Mouse (Mus musculus) MEL (cell line): ENCODE data around the gene Fut8. TPM values are rescaled to one million over a fixed set of nuclear protein-coding genes. Genes with fewer than 3 reads are reported as not detected.

Source experiments
- DNase-seq: peaks from one replicate; pipeline ENCODE4 v3.0.0; 2011; ENCODE audit warnings: low read depth, low spot score
- H3K27ac ChIP-seq: 2 replicates; pipeline ENCODE4 v1.5.1; 2012; ENCODE audit warnings: low read depth, mild to moderate bottlenecking, control low read depth, low read length, moderate library complexity; ENCODE audit not compliant: control insufficient read depth
- H3K27me3 ChIP-seq, 2 experiments: fragments of 150-350 bp in 1 of 2; sonication (generic) in 1 of 2; 2 replicates each; pipeline ENCODE4 v1.6.1; 2012; ENCODE audit warnings: low read length in 2 of 2, mild to moderate bottlenecking in 2 of 2, improper control_type of control experiment in 1 of 2, moderate library complexity in 1 of 2; ENCODE audit not compliant: insufficient read depth in 2 of 2, control insufficient read depth in 1 of 2
- H3K36me3 ChIP-seq, 2 experiments: 2 replicates each; pipeline ENCODE4 v1.6.1; 2012 to 2014; ENCODE audit warnings: low read length in 2 of 2, improper control_type of control experiment in 1 of 2, inconsistent platforms in 1 of 2, mild to moderate bottlenecking in 1 of 2; ENCODE audit not compliant: insufficient read depth in 2 of 2, control insufficient read depth in 1 of 2
- H3K4me1 ChIP-seq, 2 experiments: fragments of 150-350 bp in 1 of 2; sonication (generic) in 1 of 2; 2 replicates each; pipeline ENCODE4 v1.6.1; 2012; ENCODE audit warnings: low read length in 2 of 2, improper control_type of control experiment in 1 of 2, mild to moderate bottlenecking in 1 of 2; ENCODE audit not compliant: insufficient read depth in 2 of 2, control insufficient read depth in 1 of 2
- H3K4me3 ChIP-seq, 2 experiments: fragments of 150-350 bp in 1 of 2; sonication (generic) in 1 of 2; 2 replicates each; pipeline ENCODE4 v1.5.1; 2012; ENCODE audit warnings: low read depth in 2 of 2, low read length in 2 of 2, mild to moderate bottlenecking in 2 of 2, moderate library complexity in 2 of 2, control low read depth in 1 of 2, improper control_type of control experiment in 1 of 2; ENCODE audit not compliant: control insufficient read depth in 1 of 2, insufficient read depth in 1 of 2
- H3K79me2 ChIP-seq: 2 replicates; pipeline ENCODE4 v1.6.1; 2012; ENCODE audit warnings: mild to moderate bottlenecking, low read length, moderate library complexity; ENCODE audit not compliant: control insufficient read depth, poor library complexity, insufficient read depth
- H3K9ac ChIP-seq: 2 replicates; pipeline ENCODE4 v1.6.1; 2012; ENCODE audit warnings: low read depth, mild to moderate bottlenecking, control low read depth, low read length, moderate library complexity; ENCODE audit not compliant: control insufficient read depth, poor library complexity, severe bottlenecking
- H3K9me3 ChIP-seq: fragments of 150-350 bp; sonication (generic); replicated peaks from 2 replicates; pipeline ENCODE4 v1.6.1; 2012; ENCODE audit warnings: mild to moderate bottlenecking, low read length, improper control_type of control experiment, moderate library complexity; ENCODE audit not compliant: insufficient read depth
- BHLHE40 ChIP-seq: IDR thresholded peaks from 2 replicates; pipeline ENCODE4 v1.6.1; 2012; ENCODE audit warnings: low read depth, mild to moderate bottlenecking, inconsistent platforms, low read length, improper control_type of control experiment, borderline replicate concordance
- CHD1 ChIP-seq: IDR thresholded peaks from 2 replicates; pipeline ENCODE4 v1.6.1; 2012; ENCODE audit warnings: low read depth, mild to moderate bottlenecking, inconsistent platforms, low read length, improper control_type of control experiment
- CHD2 ChIP-seq: IDR thresholded peaks from 2 replicates; pipeline ENCODE4 v1.6.1; 2011; ENCODE audit warnings: low read length, improper control_type of control experiment
- CTCF ChIP-seq, 3 experiments: IDR thresholded peaks in 2 of 3; conservative IDR thresholded peaks in 1 of 3; 2 replicates each; pipeline ENCODE4 v1.5.1; 2011 to 2012; ENCODE audit warnings: low read length in 3 of 3, low read depth in 2 of 3, mild to moderate bottlenecking in 2 of 3, improper control_type of control experiment in 1 of 3, inconsistent platforms in 1 of 3, mixed read lengths in 1 of 3, moderate library complexity in 1 of 3; ENCODE audit not compliant: control insufficient read depth in 1 of 3, insufficient read depth in 1 of 3, poor library complexity in 1 of 3, severe bottlenecking in 1 of 3
- ELF1 ChIP-seq: IDR thresholded peaks from 2 replicates; pipeline ENCODE4 v1.6.1; 2014; ENCODE audit warnings: low read depth, mild to moderate bottlenecking, inconsistent platforms, low read length, improper control_type of control experiment, moderate library complexity
- ETS1 ChIP-seq: IDR thresholded peaks from 2 replicates; pipeline ENCODE4 v1.6.1; 2012; ENCODE audit warnings: low read depth, mild to moderate bottlenecking, inconsistent platforms, low read length, improper control_type of control experiment, moderate library complexity
- HCFC1 ChIP-seq: IDR thresholded peaks from 2 replicates; pipeline ENCODE4 v1.6.1; 2012; ENCODE audit warnings: low read depth, mild to moderate bottlenecking, inconsistent platforms, low read length, improper control_type of control experiment, moderate library complexity
- JUND ChIP-seq: IDR thresholded peaks from 2 replicates; pipeline ENCODE4 v1.6.1; 2011; ENCODE audit warnings: low read depth, mild to moderate bottlenecking, improper control_type of control experiment, low read length
- KAT2A ChIP-seq: conservative IDR thresholded peaks from 2 replicates; pipeline ENCODE4 v1.6.1; 2012; ENCODE audit warnings: low read depth, low read length, improper control_type of control experiment, inconsistent platforms
- MAFK ChIP-seq: IDR thresholded peaks from 2 replicates; pipeline ENCODE4 v1.6.1; 2011; ENCODE audit warnings: low read depth, mild to moderate bottlenecking, low read length, improper control_type of control experiment, borderline replicate concordance
- MAZ ChIP-seq: IDR thresholded peaks from 2 replicates; pipeline ENCODE4 v1.6.1; 2012; ENCODE audit warnings: low read depth, mild to moderate bottlenecking, inconsistent platforms, low read length, improper control_type of control experiment
- MEF2A ChIP-seq: IDR thresholded peaks from 2 replicates; pipeline ENCODE4 v1.6.1; 2014; ENCODE audit warnings: low read depth, mild to moderate bottlenecking, inconsistent platforms, low read length, improper control_type of control experiment; ENCODE audit not compliant: poor library complexity, insufficient replicate concordance, severe bottlenecking; ENCODE audit errors: extremely low read depth
- NRF1 ChIP-seq: IDR thresholded peaks from 2 replicates; pipeline ENCODE4 v1.6.1; 2014; ENCODE audit warnings: low read depth, mild to moderate bottlenecking, inconsistent platforms, low read length, improper control_type of control experiment, moderate library complexity; ENCODE audit not compliant: poor library complexity, insufficient read depth, severe bottlenecking
- POLR2A ChIP-seq, 2 experiments: IDR thresholded peaks; 2 replicates each; pipeline ENCODE4 v1.6.1; 2011 to 2012; ENCODE audit warnings: low read length in 2 of 2, mild to moderate bottlenecking in 2 of 2, control low read depth in 1 of 2, improper control_type of control experiment in 1 of 2, low read depth in 1 of 2, moderate library complexity in 1 of 2; ENCODE audit not compliant: control insufficient read depth in 1 of 2, insufficient read depth in 1 of 2, poor library complexity in 1 of 2
- POLR2AphosphoS2 ChIP-seq: IDR thresholded peaks from 2 replicates; pipeline ENCODE4 v1.6.1; 2011; ENCODE audit warnings: low read length, improper control_type of control experiment
- SMC3 ChIP-seq: IDR thresholded peaks from 2 replicates; pipeline ENCODE4 v1.6.1; 2011; ENCODE audit warnings: low read depth, low read length, improper control_type of control experiment
- TAL1 ChIP-seq: IDR thresholded peaks from 2 replicates; pipeline ENCODE4 v1.6.1; 2012; ENCODE audit warnings: mild to moderate bottlenecking, inconsistent platforms, low read length, moderate library complexity, mixed read lengths
- TBP ChIP-seq: IDR thresholded peaks from 2 replicates; pipeline ENCODE4 v1.8.0; 2011; ENCODE audit warnings: low read depth, low read length, improper control_type of control experiment
- TCF12 ChIP-seq: IDR thresholded peaks from 2 replicates; pipeline ENCODE4 v1.6.1; 2014; ENCODE audit warnings: low read depth, mild to moderate bottlenecking, inconsistent platforms, low read length, improper control_type of control experiment, moderate library complexity
- USF2 ChIP-seq, 2 experiments: IDR thresholded peaks; 2 replicates each; pipeline ENCODE4 v1.6.1; 2011 to 2012; ENCODE audit warnings: improper control_type of control experiment in 2 of 2, low read length in 2 of 2, borderline replicate concordance in 1 of 2, inconsistent platforms in 1 of 2, low read depth in 1 of 2, mild to moderate bottlenecking in 1 of 2; ENCODE audit not compliant: insufficient read depth in 1 of 2
- ZKSCAN1 ChIP-seq: IDR thresholded peaks from 2 replicates; pipeline ENCODE4 v1.6.1; 2012; ENCODE audit warnings: low read depth, mild to moderate bottlenecking, inconsistent platforms, low read length, improper control_type of control experiment, moderate library complexity
- polyA plus RNA-seq, 2 experiments: library from polyadenylated mRNA; stranded (reverse) in 1 of 2; unstranded in 1 of 2; fragments of >175 nt in 1 of 2; fragments of >200 nt in 1 of 2; gene quantifications; 2 replicates each; pipeline versions ENCODE4 v1.2.1 to v1.2.4; 2012; ENCODE audit warnings: low replicate concordance in 2 of 2, low read depth in 1 of 2; ENCODE audit not compliant: insufficient read length in 2 of 2, insufficient read depth in 1 of 2, missing spikeins in 1 of 2
- total RNA-seq: library from RNA; depleted of rRNA; stranded (reverse); fragments of 300-350 nt; gene quantifications from 2 replicates; pipeline ENCODE4 v1.2.3, GENCODE M21; 2012

Fut8 gene
- total and polyA plus RNA-seq, 3 experiments = 61.3 to 90.0 (median 73.7) TPM

DNA sequence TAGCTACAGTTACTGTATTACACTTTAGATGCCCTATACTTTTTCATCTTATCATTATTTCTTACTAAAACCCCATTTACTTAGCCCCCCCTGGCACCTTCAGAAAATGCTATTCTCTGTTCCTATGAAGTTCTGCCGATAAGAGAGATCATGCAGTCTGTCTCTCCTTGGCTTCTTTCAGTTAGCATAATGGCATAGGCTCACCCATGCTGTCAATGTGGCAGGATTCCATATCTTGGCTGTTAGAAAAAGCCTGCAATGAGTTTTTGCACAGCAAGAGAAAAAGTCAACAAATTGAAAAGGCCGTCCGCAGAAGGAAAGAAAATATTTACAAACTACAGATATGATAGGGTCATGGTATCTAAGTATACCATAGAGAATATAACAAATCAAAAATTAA, 253.6 kb downstream of the Fut8 start:
- H3K79me2 ChIP-seq = no peaks in the 10 kb centered on the region
- H3K27me3 ChIP-seq = no peaks in the 10 kb centered on the region
- H3K9me3 ChIP-seq = no peaks in the 10 kb centered on the region
- DNase-seq = no peak
- H3K9ac ChIP-seq = no peak overlapping the region
- no peak overlapping the region for H3K27ac ChIP-seq
- H3K36me3 ChIP-seq = no peaks in the 10 kb centered on the region
- H3K4me1 ChIP-seq = no peaks in the 10 kb centered on the region
- no peak overlapping the region for H3K4me3 ChIP-seq
- no peak for TF ChIP-seq ELF1
- no peak for TF ChIP-seq NRF1
- no peak for TF ChIP-seq USF2 (IDR thresholded peaks at IDR 0.05; ENCODE audit: borderline replicate concordance in 1 of 2, insufficient read depth in 1 of 2, low read depth in 1 of 2, low read length in 2 of 2)
- TF ChIP-seq ZKSCAN1 = no peak
- TF ChIP-seq MAFK = no peak
- no peak for TF ChIP-seq BHLHE40
- TF ChIP-seq ETS1 = no peak
- TF ChIP-seq TBP = no peak
- TF ChIP-seq CTCF (IDR thresholded peaks at IDR 0.05 in 2 of 3, conservative IDR thresholded peaks at IDR 0.05 in 1 of 3; ENCODE audit: control insufficient read depth in 1 of 3, insufficient read depth in 1 of 3, low read depth in 2 of 3, low read length in 3 of 3, poor library complexity in 1 of 3, severe bottlenecking in 1 of 3) = no peak
- TF ChIP-seq SMC3 = no peak
- TF ChIP-seq MAZ = no peak
- TF ChIP-seq CHD1 = no peak
- TF ChIP-seq TAL1 = no peak

DNA sequence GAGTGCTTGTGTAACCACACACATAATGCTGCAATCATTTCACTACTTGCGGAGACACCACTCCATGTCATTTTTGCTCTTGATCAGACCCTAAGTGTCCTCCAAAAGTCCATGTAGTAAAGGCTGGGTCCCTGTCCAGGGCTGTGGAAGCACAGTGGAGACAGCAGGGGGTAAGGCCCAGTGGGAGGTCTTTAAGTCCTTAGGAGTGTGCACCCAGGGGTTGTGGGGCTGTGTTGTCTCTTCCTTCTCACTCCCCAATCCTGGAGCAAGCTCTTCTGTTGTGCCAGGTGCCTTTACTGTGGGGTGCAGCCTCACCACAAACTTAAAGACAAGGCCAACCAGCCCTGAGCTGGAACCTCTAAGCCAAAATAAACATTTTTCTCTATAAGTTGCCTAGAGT, 257.9 kb downstream of the Fut8 start:
- TF ChIP-seq MEF2A (no peak), CHD2 (no peak), TAL1 (no peak), HCFC1 (no peak), JUND (no peak), CTCF (IDR thresholded peaks at IDR 0.05 in 2 of 3, conservative IDR thresholded peaks at IDR 0.05 in 1 of 3; ENCODE audit: control insufficient read depth in 1 of 3, insufficient read depth in 1 of 3, low read depth in 2 of 3, low read length in 3 of 3, poor library complexity in 1 of 3, severe bottlenecking in 1 of 3) (no peak), KAT2A (no peak), POLR2A (IDR thresholded peaks at IDR 0.05; ENCODE audit: control insufficient read depth in 1 of 2, insufficient read depth in 1 of 2, low read depth in 1 of 2, low read length in 2 of 2, poor library complexity in 1 of 2) (no peak), POLR2AphosphoS2 (no peak), TCF12 (no peak)
- H3K9ac ChIP-seq = no peak overlapping the region
- H3K4me3 ChIP-seq = no peak overlapping the region

More for the DNA sequence above, 257.9 kb downstream of the Fut8 start:
- H3K4me1 ChIP-seq = no peaks in the 10 kb centered on the region
- H3K27ac ChIP-seq = no peak overlapping the region
- H3K27me3 ChIP-seq = no peaks in the 10 kb centered on the region
- no peaks in the 10 kb centered on the region for H3K36me3 ChIP-seq
- no peak for DNase-seq
- no peaks in the 10 kb centered on the region for H3K79me2 ChIP-seq
- H3K9me3 ChIP-seq = no peaks in the 10 kb centered on the region
